Mouse (Mus musculus) forebrain, embryonic 13.5 days (tissue): ENCODE measurements at regions not wholly inside any gene's neighbourhood (a gene's known extent, or its start where the extent isn't known, plus 50 kb on each side); places are given as distances from the start of the nearest gene placed in this dataset.

ENCODE experiments used
- ATAC-seq: fragments of 200-750 bp; cut with Nextera tagmentation; 2 replicates; pipeline ENCODE4 v1.8.0; 2017
- H3K27ac ChIP-seq: fragments of 300-500 bp; sonication (generic); 2 replicates; pipeline ENCODE4 v1.5.1; 2015; ENCODE audit warnings: inconsistent platforms, mild to moderate bottlenecking, moderate library complexity
- H3K27me3 ChIP-seq: fragments of 300-500 bp; sonication (generic); 2 replicates; pipeline ENCODE4 v1.6.1; 2015; ENCODE audit warnings: mild to moderate bottlenecking, inconsistent platforms
- H3K36me3 ChIP-seq: fragments of 300-500 bp; sonication (generic); 2 replicates; pipeline ENCODE4 v1.6.1; 2015; ENCODE audit warnings: mild to moderate bottlenecking, inconsistent platforms; ENCODE audit not compliant: poor library complexity, severe bottlenecking
- H3K4me1 ChIP-seq: fragments of 300-500 bp; sonication (generic); 2 replicates; pipeline ENCODE4 v1.6.1; 2015; ENCODE audit warnings: inconsistent platforms
- H3K4me2 ChIP-seq: fragments of 300-500 bp; sonication (generic); 2 replicates; pipeline ENCODE4 v1.6.1; 2015; ENCODE audit warnings: inconsistent platforms, mild to moderate bottlenecking, moderate library complexity
- H3K4me3 ChIP-seq: fragments of 300-500 bp; sonication (generic); 2 replicates; pipeline ENCODE4 v1.5.1; 2015; ENCODE audit warnings: mild to moderate bottlenecking, inconsistent platforms
- H3K9ac ChIP-seq: fragments of 300-500 bp; sonication (generic); 2 replicates; pipeline ENCODE4 v1.6.1; 2015; ENCODE audit warnings: mild to moderate bottlenecking, inconsistent platforms
- H3K9me3 ChIP-seq: fragments of 300-500 bp; sonication (generic); replicated peaks from 2 replicates; pipeline ENCODE4 v1.6.1; 2016; ENCODE audit warnings: inconsistent platforms
- WGBS: fragments of 180-500 bp; shearing (Covaris S2); methylation state at CpG from one replicate; pipeline ENCODE4 v1.1.7; 2015; 5-methylcytosine and 5-hydroxymethylcytosine counted together

DNA sequence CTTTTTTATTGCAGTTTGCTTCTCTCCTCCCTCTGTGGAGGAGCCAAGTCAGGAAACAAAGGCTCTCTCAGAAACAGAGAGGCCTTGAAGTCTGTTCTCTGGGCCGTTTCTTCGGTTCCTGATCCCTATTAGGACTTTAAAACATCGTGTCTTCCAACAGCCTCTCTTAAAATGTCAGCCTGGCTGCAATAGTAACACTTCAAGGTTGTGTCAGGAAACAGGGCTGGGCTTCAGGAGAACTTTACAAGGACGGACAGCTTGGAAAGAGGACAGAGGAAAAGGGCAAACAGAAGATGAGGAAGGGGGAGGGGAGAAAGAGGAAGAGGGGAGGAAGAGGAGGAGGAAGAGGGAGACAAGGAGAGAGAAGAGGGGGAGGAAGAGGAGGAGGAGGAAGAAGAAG lies 191.7 kb upstream of the Rreb1 start:
- Histone ChIP-seq H3K4me3 (no peak overlapping the region), H3K27ac (no peak overlapping the region), H3K9ac (no peak overlapping the region)

DNA sequence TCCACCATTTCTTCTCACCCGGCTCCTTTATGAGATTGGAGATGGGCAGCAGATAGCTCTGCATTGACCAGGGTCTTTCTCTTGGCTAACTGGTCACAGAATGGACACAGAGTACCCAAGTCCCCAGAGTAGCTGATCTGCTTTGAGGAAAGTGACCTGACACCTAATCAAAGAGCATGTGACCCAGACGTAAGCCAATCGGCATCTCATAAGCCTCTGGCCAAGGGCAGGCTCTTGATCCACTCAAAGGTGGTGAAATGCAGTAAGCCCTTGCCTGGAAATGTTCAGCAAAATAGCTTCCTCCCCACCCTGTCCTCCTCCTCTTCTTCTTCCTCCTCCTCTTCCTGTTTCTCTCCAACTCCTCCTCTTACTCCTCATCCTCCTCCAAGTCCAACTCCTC lies 190.3 kb upstream of the Rreb1 start:
- Histone ChIP-seq H3K4me2 (no peak overlapping the region), H3K9me3 (no peaks in the 10 kb centered on the region), H3K27ac (no peak overlapping the region), H3K27me3 (no peaks in the 10 kb centered on the region), H3K36me3 (no peaks in the 10 kb centered on the region), H3K4me1 (no peaks in the 10 kb centered on the region), H3K4me3 (no peak overlapping the region), H3K9ac (no peak overlapping the region)
- 91% methylated on average over 3 of the region's 3 CpGs for WGBS
- ATAC-seq, result no peak

More for the DNA sequence above, 191.7 kb upstream of the Rreb1 start:
- Histone ChIP-seq H3K9me3 (no peaks in the 10 kb centered on the region), H3K4me2 (no peak overlapping the region), H3K4me1 (no peaks in the 10 kb centered on the region), H3K27me3 (no peaks in the 10 kb centered on the region), H3K36me3 (no peaks in the 10 kb centered on the region)
- 57% methylated on average over 4 of the region's 4 CpGs for WGBS
- ATAC-seq, result no peak

DNA sequence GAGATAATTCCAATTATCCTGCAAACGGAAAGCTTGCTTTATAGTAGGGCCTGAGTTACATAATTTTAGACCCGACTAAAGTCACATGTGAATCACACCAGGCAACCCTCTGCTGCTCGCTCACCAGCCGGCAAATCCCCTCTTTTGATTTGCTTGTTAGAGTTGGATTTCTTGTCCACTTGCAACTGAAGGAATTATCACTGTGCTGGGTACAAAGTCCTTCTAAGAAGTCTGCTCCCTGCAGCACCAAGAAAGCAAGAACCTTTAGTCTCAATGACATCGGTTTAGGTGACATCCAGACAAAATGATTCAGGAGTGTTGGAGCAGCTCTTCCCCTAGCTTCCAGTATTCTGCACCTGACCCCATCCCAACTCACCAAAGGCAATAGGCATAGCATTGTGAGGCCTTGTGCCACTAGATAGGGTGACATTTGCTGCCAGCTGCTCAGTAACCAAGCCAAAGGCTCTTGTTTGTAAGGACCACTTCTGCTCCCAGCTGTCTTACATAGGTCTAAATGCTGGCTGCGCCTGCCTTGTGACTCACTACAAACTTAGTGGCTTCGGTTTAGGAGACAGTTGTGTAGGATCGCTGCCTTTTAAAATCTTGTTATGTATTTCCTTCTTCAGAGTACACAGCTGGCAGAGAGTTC lies 189.5 kb upstream of the Rreb1 start:
- Histone ChIP-seq H3K27ac (no peak overlapping the region), H3K4me2 (no peak overlapping the region), H3K9me3 (no peaks in the 10 kb centered on the region), H3K4me3 (no peak overlapping the region), H3K27me3 (no peaks in the 10 kb centered on the region), H3K4me1 (no peaks in the 10 kb centered on the region), H3K36me3 (no peaks in the 10 kb centered on the region), H3K9ac (no peak overlapping the region)
- WGBS, result 89% methylated on average over 8 of the region's 8 CpGs
- ATAC-seq, result no peak

DNA sequence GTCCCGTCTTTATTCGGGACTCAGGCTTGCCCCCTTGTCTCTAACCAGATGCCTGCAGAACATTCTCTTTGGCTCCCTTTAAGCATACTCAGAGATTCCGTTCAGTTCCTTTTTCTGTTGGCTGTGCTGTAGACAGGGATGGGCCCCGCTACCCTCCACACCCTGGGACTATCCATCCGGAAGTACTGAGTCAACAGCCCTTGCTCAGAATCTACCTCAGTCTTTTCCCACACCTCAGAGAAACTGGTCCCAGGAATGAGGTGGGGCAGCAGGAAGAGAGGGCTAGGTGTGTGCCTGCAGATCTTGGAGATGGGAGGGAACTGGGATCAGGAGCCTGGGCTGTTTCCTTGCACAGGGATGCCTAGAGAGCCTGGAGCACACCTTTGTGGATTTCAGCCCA lies 186.1 kb upstream of the Rreb1 start:
- no peak overlapping the region for H3K27ac ChIP-seq
- no peaks in the 10 kb centered on the region for H3K4me1 ChIP-seq
- H3K36me3 ChIP-seq, result no peaks in the 10 kb centered on the region
- H3K9ac ChIP-seq, result no peak overlapping the region
- H3K27me3 ChIP-seq, result no peaks in the 10 kb centered on the region
- WGBS, result 85% methylated on average over 5 of the region's 5 CpGs
- no peak for ATAC-seq
- H3K4me2 ChIP-seq, result no peak overlapping the region
- H3K9me3 ChIP-seq, result no peaks in the 10 kb centered on the region
- no peak overlapping the region for H3K4me3 ChIP-seq

DNA sequence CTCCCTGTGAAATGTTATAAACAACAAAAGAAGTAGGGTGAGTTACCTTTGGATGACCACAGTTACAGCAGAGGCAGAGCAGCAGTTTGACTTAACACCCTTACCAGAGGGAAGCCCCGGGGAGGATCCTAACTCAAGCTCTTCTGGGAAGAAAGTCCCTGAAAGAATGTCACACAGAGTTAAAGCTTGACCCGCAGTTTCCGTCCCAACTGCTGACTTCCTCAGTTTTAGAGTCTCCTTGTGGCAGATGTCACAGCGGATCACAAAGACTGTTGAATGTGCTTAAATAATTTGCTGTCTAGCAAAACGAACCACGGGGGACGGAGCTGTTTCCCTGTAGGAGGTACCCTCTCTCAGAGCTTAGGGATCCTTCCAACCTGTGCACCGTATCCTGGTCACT lies 183.0 kb upstream of the Rreb1 start:
- H3K4me2 ChIP-seq, result no peak overlapping the region
- H3K27ac ChIP-seq, result no peak overlapping the region
- H3K9me3 ChIP-seq, result no peaks in the 10 kb centered on the region
- H3K9ac ChIP-seq, result no peak overlapping the region
- H3K4me1 ChIP-seq, result no peaks in the 10 kb centered on the region
- no peak overlapping the region for H3K4me3 ChIP-seq
- H3K27me3 ChIP-seq, result no peaks in the 10 kb centered on the region
- WGBS, result 52% methylated on average over 8 of the region's 8 CpGs
- ATAC-seq, result no peak
- no peaks in the 10 kb centered on the region for H3K36me3 ChIP-seq

DNA sequence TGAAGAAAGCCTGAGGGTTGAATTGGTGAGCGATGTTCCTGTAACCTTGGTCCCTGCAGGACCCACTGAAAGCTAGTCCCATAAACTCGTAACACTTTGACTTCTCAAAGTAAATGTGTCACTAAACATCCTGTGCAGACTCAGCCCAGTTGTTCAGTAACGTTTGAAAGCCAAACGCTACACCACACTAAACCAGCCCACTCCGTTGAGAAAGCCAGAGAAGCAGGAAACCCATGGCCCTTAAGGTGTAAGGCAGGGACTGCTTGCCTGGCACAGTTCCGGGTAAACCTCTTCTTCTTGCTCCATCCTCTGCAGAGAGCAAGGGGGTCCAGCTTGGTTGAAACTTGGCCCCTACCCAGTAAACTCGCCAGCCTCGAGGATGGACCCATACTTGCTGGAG lies 180.6 kb upstream of the Rreb1 start:
- H3K9ac ChIP-seq, result no peak overlapping the region
- no peaks in the 10 kb centered on the region for H3K36me3 ChIP-seq
- no peak overlapping the region for H3K4me2 ChIP-seq
- H3K4me1 ChIP-seq, result no peaks in the 10 kb centered on the region
- no peaks in the 10 kb centered on the region for H3K9me3 ChIP-seq
- H3K27me3 ChIP-seq, result no peaks in the 10 kb centered on the region
- ATAC-seq, result no peak
- H3K4me3 ChIP-seq, result no peak overlapping the region
- 85% methylated on average over 8 of the region's 8 CpGs for WGBS
- no peak overlapping the region for H3K27ac ChIP-seq

DNA sequence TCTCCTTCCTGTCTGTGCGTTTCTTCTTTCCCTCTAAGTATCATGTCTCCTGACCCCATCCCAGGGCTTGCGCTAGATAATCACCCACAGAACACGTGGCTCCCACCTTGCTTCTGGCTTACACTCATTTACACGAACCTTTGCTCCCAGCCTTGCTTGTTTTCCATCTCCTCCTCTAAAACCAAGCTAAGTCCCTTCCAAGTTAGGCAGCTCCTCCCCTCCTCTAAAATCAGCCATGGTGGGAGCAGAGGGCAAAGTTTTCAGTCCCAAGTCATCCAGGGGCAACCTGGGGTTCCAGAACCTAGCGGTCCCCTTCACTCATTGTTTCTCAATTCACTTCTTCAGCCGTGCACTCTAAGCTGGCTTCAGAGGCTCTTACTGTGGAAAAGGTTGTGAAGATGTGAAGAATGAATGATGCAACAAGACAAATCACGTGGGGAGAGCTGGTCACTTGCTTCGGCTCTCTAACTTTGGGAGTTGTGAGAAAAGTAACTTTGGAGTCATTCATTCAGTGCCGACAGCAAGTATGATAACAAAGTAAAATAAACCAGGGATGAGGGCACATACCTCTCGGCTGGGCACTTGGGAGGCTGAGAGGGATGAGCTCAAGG lies 179.9 kb upstream of the Rreb1 start:
- H3K4me2 ChIP-seq, result no peak overlapping the region
- H3K9me3 ChIP-seq, result no peaks in the 10 kb centered on the region
- no peak for ATAC-seq
- H3K4me1 ChIP-seq, result no peaks in the 10 kb centered on the region
- H3K27me3 ChIP-seq, result no peaks in the 10 kb centered on the region
- 83% methylated on average over 10 of the region's 10 CpGs for WGBS
- H3K4me3 ChIP-seq, result no peak overlapping the region
- H3K9ac ChIP-seq, result no peak overlapping the region
- H3K27ac ChIP-seq, result no peak overlapping the region
- H3K36me3 ChIP-seq, result no peaks in the 10 kb centered on the region

DNA sequence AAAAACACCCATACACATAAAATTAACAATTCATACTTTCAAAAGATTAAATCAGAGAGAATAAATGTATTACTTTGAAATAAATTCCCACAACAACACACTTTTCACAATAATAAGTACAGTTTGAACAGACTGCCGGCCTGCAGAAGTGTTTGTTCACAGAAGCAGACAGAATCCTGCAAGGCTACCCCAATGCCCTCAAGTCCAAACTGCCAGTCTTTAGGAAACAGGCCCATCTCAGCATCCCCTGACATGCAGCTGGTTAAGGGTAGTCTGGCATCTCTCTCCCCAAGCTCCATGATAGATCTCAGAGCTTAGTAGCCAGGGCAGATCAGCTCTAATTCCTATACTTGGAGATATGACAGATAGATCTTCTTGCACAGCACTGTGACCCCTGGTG lies 178.5 kb upstream of the Rreb1 start:
- no peaks in the 10 kb centered on the region for H3K4me1 ChIP-seq
- 95% methylated on average over 1 of the region's 1 CpGs for WGBS
- no peak for ATAC-seq
- H3K36me3 ChIP-seq, result no peaks in the 10 kb centered on the region
- H3K9me3 ChIP-seq, result no peaks in the 10 kb centered on the region
- H3K27ac ChIP-seq, result no peak overlapping the region
- H3K4me3 ChIP-seq, result no peak overlapping the region
- no peaks in the 10 kb centered on the region for H3K27me3 ChIP-seq
- H3K4me2 ChIP-seq, result no peak overlapping the region
- no peak overlapping the region for H3K9ac ChIP-seq

DNA sequence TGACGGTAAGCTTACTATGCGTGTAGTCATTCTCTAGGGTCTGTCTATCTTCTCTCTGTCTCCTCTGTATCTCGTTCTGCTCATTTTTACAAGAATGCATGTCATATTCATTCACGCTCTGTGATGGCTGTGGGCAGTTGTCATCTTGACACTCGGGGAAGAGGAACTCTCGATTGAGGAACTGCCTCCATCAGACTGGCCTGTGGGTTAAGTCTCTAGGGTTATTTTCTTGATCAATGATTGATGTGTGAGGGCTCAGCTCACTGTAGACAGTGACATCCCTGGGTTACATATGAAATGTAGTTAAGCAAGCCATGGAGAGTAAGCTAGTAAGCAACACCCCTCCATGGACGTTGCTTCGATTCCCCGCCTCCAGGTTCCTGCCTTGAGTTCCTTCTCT lies 178.0 kb upstream of the Rreb1 start:
- no peaks in the 10 kb centered on the region for H3K27me3 ChIP-seq
- ATAC-seq, result no peak
- H3K9ac ChIP-seq, result no peak overlapping the region
- no peak overlapping the region for H3K4me3 ChIP-seq
- no peak overlapping the region for H3K27ac ChIP-seq
- no peaks in the 10 kb centered on the region for H3K4me1 ChIP-seq
- 91% methylated on average over 9 of the region's 9 CpGs for WGBS
- no peak overlapping the region for H3K4me2 ChIP-seq
- H3K9me3 ChIP-seq, result no peaks in the 10 kb centered on the region
- no peaks in the 10 kb centered on the region for H3K36me3 ChIP-seq

DNA sequence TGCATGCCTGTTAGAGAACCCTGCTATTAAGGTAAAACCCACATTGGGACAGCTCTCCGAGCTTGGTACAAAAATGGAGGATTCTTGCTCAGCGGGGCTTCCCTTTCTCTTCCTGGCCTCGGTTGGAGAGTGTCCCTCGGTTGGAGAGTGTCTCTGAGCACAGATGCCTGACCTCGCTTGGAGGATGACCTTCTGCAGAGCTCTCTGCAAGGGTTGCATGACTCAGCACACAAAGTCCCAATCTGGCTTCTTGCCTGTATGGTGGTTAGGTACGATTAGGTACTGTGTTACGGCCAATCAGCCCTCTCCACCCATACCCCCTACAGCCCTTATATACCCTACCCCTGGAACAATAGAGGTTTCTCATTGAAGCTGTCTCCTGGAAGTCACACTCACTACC lies 177.1 kb upstream of the Rreb1 start:
- Histone ChIP-seq H3K4me3 (no peak overlapping the region), H3K4me1 (no peaks in the 10 kb centered on the region), H3K4me2 (no peak overlapping the region), H3K9me3 (no peaks in the 10 kb centered on the region), H3K36me3 (no peaks in the 10 kb centered on the region), H3K9ac (no peak overlapping the region), H3K27me3 (no peaks in the 10 kb centered on the region), H3K27ac (no peak overlapping the region)
- ATAC-seq, result no peak
- 81% methylated on average over 7 of the region's 7 CpGs for WGBS

DNA sequence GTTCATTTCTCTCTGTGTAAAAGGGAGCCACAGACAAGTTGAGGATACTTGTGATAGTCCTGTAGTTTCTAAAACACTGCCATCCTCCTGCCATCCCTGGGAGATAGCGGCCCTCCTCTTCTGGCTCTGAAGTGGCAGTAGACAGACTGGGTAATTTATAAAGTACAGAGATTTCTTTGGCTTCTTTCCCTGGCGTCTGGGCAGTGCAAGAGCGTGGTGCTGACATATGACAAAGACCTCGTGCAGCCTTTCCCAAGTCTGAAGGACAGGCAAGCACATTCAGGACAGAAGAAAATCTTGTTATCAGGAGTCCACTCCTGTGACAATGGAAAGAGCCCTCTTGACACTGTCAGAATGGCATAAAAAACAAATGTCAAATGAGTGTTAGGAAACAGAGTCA lies 175.9 kb upstream of the Rreb1 start:
- no peak for ATAC-seq
- H3K9me3 ChIP-seq, result no peaks in the 10 kb centered on the region
- H3K4me1 ChIP-seq, result no peaks in the 10 kb centered on the region
- no peaks in the 10 kb centered on the region for H3K27me3 ChIP-seq
- H3K4me2 ChIP-seq, result no peak overlapping the region
- no peak overlapping the region for H3K27ac ChIP-seq
- no peak overlapping the region for H3K9ac ChIP-seq
- H3K4me3 ChIP-seq, result no peak overlapping the region
- no peaks in the 10 kb centered on the region for H3K36me3 ChIP-seq
- 73% methylated on average over 4 of the region's 4 CpGs for WGBS

DNA sequence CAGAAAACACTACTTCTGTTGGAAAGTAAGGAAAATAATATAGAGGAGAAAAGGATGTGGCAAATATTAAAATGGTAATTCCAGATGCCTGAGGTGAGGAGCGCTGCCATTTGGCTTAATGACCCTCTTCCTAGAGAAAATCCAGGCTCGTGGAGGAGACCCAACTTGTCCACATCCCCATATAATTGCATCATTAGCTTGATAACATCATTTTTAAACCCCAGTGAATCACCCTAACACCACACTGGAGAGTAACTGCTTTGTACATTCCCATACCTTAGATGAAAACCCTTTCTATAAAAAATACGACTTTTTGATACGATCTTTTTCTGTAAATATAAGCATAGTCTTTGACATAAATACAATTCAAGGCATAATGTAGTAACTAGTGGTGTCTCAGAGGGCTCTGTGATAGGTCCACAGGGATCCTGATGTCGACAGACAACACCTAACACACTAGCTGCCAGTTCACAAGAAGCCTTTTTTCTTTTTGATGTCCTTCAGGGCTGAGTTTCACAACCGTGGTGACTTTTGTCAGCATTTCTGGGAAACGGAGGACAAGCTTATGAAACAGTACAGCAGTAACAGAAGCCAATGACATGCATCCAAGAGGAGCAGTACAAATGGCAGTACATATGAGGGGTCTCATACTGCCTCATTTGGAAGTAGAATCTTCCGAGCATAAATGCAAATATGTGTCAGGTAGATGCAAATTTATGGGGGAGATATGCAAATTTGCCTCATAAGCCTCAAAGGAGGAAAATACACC lies 174.8 kb upstream of the Rreb1 start:
- ATAC-seq, result peak; percentile 50; the same call in 1 of the 2 replicates
- H3K4me3 ChIP-seq, result no peak overlapping the region
- no peak overlapping the region for H3K4me2 ChIP-seq
- no peaks in the 10 kb centered on the region for H3K9me3 ChIP-seq
- no peaks in the 10 kb centered on the region for H3K4me1 ChIP-seq
- H3K27me3 ChIP-seq, result no peaks in the 10 kb centered on the region
- no peak overlapping the region for H3K9ac ChIP-seq
- WGBS, result 78% methylated on average over 8 of the region's 8 CpGs
- H3K27ac ChIP-seq, result no peak overlapping the region
- no peaks in the 10 kb centered on the region for H3K36me3 ChIP-seq
